Mouse (Mus musculus): ENCODE measurements around the gene Uprt.

The Uprt gene

DNA sequence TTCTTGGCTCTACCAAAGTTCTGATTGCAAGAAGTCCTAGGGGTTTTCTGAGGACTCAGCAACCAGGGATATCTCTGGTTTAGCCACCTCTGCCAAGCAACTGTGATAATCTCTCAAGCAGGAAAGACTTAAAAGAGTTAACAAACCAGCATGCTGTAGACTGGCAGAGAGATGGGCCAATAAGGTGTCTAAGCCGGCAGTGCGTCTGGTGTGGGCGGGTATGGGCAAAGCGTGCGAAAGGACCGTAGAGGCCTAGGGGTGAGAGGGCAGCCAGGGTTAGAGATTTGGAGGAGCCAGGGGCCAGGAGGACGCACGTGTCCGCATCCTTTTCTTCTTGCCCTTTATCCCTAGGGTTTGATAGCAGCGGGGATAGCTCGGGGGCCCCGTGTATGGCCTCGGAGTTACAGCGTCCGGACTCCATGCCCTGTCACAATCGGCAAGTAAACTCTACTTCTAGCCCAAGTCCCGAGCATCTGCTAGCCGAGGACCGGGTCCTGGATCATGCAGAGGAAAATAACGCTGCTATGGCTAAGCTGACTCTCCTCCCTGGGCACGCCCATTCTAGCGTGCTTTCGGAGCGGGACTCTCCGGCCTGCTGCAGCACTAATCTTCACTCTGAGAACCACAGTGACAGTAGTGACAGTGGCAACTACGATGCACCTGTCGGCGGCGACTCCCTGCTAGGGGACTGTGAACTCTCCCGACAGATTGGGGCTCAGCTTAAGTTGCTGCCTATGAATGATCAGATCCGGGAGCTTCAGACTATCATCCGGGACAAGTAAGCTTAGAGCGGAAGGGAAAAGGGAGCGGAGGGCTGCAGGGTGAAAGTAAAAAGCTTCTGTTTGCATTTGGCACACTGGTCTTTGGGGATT lies at the start of gene Uprt:
Uprt (plus strand) TSS at position 247 of the 872 bp plus-strand sequence.
- DNase-seq (ENCODE audit: low spot score) = peak; percentile 57

DNA sequence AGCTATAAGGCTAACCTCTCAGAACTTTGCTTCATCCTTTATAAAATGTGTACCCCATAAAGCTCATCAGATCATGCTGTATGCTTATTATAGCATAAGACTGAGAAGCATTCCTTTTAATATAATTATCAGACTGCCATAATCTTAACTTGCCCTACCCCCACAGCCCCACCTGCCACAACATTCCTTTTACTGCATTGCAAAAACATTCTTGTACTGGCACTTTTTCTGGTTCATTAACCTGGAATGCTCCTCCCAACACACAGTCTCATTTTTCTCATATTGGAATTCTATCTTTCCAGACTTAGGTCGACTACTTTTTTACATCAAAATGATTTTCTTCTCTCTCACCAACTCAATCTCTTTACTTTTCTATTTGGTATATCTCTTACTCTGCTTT lies 49.2 kb upstream of the Uprt start:
- DNase-seq (ENCODE audit: low spot score) = no peak

DNA sequence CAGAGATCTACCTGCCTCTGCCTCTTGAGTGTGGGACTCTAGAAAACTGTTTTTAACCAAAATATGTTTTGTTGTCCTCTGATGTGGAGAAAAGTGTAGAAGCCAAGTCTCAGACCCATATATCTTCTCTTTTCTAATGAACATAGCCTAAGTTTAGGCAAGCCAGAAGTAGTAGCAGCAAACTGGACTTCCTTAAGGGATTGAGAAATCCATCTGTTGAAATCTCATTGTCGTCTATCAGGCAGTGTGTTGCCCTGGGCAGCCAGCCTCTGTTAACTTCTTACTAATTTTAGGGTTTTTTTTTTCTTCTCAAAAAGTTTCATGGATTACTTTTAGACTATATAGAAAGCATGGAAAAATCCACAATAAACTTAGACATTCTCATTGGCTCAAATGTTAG lies 30.2 kb upstream of the Uprt start:
- DNase-seq (ENCODE audit: low spot score) = no peak

DNA sequence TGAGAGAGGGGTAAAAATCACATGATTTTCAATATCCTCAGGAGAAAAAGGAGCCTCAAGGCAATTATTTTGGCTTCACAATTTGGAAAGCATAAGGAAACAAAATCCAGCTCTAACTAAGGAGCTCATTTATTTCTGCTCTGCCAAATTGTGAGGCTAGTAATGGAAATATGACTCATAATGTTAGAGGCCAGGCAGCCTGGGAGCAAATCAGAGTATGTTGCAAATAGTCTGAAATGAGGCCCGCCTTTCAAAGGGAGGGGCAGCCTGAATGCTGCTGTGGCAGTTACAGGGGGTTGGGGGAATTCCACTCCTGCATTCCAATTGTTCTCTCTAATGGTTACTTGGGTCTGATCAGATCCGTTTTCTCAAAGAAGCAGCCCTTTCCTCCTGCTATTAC lies 20.9 kb upstream of the Uprt start:
- DNase-seq (ENCODE audit: low spot score) = no peak

DNA sequence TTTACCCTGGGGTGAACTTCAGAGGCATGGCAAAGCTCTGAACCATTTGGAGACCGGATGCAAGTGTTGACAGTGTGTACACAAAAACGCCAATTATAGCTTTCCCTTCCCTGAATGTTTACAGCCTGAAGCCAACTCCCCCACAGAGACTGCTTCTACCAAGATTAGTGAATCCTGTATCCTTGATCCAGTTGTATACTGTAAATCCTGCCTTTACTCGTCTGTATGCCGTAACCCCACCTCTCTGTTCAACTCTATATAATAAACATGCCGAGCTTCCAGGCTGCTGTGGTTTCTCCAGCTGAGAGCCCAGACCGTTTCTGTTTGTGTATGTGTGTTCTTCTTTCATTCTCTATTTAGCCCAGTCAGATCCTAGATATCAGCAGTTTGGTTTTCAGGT lies 18.2 kb upstream of the Uprt start:
- DNase-seq (ENCODE audit: low spot score) = no peak

DNA sequence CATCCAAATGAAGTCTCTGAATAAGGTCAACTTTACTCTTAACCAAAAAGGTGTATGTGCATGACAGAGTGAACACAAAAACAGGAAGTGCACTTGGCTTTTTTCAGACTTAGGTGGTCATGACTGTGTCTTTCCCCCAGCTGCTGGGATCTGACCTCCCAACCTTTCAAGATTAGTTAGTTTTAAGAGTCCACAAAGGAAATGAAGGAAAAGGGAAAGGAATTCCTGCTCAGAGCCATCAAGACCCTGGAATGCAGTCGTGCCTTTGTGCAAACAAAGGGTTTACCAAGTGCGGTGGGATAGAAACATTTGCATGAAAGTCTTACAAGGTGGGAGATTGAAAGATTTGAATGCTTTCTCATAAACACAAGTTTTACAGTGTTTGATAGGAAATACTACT lies 4.6 kb upstream of the Uprt start:
- DNase-seq (ENCODE audit: low spot score) = no peak

DNA sequence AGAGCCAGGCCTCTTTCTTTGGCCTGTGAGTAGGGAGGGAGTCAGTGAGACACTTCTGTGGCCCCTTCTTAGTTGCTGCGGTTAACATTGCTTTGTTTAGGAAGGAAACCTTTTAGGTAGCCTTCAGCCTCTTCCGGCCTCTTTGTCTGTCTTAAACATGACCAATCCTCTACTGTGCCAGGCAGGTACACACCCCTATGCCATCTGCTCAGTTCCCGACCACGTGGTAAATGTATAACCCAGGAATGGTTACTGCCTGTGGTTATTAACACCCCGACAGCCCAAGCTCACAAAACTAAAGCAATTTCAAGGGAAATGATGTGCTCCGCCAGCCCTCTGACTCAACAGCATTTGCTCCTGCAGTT lies 808 bp downstream of the Uprt start:
- no peak for DNase-seq (ENCODE audit: low spot score)

DNA sequence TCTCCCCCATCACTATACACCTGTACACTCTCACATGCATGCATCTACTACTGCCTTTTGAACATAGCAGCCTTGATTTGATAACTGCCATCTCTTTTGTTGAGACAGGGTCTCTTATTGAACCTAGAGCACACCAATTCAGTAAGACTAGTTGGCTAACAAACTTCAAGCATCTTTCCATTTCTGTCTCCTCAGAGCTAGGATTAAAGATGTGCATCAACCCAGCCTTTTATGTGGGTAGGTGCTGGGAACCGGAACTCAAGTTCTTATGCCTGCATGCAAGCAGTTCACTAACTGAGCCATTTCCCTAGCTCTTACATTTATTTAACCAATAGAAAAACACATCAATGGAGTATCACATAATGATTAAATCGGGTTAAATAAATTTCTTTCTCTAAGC lies 3.0 kb downstream of the Uprt start:
- DNase-seq (ENCODE audit: low spot score) = no peak

DNA sequence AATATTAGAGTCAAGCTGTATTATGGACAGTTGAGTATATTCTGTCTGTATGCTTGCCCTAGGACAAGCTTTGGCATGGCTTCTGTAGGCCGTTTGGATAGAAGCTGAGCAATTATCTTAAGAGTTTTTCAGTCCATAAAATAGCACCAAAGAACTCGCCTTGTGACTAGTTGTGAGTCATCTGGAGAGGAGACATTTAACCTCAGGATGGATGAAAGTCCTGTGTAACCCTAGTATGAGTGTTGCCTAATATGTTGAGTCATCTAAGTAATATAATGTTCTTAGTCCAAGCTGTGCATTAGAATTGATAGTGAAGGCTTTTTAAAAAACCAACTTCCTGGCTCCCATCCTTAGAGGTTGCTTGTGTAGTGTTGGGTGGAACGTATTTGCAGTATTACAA lies 5.4 kb downstream of the Uprt start:
- DNase-seq (ENCODE audit: low spot score) = no peak

DNA sequence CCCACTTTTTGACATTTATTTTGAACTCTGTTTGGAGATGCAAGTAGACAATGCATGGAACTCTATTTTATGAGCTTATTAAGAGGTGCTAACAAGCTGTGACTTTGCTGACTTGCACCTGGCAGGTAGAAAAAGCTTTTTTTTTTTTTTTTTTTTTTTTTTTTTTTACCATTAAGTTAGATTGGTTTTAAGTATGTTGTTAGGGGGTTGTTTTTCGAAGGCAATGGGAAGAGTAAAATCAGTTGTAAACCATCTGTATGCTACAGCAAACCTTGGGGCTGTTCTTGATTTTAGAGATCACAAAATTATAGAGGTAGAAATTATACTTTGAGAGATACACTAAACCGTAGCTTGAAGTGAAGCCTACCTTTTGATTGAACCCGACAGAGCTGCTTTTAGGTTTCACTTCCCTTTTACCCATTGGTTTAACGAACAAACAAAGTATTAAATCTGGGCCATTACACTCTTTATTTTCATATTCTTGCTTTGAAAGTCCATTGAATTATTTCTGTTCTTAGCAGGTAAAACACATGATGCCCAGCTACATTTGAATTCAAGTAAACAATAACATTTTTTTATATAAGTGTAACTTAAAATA lies 6.4 kb downstream of the Uprt start:
- no peak for DNase-seq (ENCODE audit: low spot score)

DNA sequence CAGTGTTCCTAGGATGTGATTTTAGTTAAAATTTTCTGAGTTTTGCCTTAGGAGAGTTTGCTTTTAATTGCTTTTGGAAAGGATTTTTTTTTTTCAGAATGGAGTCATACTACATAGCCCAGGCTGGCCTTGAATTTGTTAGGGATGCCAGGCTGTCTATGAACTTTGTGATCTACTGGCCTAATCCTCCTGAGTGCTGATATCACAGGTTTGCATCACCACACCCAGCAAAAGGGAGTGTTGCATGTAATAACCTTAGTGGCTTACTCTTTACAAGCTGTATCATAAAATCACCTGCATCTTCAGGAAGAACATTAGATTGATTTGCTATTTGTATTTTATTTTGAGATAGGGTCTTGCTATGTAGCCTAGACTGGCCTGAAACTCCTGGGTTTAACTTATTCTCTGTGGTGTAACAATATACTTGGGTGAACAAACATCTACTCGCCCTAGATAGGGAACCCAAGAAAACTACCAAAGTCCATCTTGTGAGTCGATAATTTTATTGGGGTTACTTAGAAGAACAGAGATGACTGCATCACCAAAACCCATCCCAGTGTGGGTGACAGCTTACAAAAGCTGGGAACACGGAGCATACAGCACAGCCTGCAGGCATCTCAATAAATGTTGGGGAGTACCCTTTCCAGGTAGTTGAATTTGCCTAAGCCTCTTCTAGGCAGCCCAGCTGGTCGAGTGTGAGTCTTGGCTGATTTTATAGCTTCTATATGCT lies 7.2 kb downstream of the Uprt start:
- DNase-seq (ENCODE audit: low spot score) = no peak

DNA sequence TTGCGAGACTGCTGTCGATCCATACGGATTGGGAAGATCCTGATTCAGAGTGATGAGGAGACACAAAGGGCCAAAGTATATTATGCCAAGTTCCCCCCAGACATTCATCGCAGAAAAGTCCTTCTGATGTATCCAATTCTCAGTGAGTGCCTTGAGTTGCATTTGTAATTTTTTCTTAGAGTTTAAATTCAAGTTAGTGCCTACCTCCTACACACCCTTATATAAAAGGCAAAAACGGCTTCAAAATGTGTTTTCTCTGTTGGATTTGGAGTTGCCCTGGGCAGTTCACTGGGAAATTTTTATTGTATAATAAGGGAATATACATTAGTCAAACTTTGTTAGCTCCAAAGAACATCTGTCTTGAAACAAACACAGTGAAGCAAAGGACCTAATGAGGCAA lies 19.1 kb downstream of the Uprt start:
- DNase-seq (ENCODE audit: low spot score) = no peak

DNA sequence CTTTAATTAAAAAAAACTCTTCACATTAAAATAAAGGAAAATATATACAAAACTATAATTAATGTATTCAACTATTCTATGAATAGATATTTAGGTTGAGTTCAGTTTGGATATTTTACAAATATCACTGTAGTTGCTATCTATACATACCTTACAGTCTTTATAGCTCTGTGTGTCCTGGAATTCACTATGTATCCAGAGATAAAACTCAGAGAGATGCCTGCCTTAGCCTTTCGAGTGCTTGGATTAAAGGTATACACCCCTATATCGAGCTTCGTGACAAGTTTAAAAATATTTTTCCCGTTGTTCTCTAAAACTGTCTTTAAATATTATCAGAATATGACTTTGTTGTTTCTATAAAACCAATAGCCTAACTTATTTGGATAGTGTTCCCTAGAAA lies 60.0 kb downstream of the Uprt start:
- DNase-seq (ENCODE audit: low spot score) = no peak

DNA sequence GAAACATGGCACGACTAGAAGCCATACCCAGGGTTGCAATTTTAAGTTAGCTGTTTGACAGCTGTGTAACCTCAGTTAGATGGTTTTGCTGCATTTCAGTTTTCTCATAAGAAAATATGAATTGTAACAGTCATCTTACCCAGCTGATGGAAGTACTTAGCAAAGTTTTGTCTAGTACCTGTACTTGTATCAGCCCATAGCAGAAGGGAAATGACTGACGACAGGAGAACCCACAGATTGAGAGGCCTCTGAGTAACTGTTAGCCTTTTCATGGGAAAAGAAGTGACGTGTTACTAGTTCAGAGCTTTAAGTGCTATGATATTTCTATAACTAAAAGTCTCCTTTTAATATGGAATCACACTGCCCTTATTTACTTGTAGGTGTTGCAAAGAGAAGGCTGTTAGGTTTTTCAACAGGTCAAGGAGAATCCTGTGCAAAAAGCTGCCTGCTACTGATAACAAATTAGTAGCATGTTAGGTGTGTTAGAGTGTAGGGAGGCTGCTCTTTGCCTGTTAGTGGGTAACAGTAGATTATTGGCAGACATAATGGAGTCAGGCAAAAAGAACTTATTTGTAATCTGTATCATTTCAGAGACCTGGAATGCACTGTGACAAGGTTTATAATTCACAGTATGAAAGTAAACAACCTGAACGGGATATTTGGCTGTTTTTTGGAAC lies 61.4 kb downstream of the Uprt start:
- no peak for DNase-seq (ENCODE audit: low spot score)

DNA sequence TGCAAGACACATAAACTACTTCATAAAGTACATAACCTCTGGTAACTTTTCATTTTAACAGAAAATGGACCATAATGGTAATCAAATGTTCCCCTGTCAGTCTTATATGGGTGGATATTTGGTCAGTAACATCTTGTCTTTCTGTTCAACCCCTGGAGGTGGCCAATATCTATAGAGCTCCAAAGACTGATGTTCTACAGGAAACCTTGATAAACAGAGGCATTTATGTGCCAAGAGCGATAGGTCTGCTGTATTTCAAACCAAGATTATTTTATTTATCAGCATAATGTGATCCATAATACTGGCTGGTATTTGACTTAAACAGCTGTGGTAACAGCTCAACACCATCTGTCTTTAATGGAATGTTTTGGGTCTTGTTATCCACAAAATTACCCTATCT lies 62.7 kb downstream of the Uprt start:
- no peak for DNase-seq (ENCODE audit: low spot score)

Measured in urinary bladder, postnatal 25 days (tissue).